Mouse (Mus musculus): Measurements from ENCODE around the gene Nudt3.

- TF ChIP-seq CTCF (IDR thresholded peaks at IDR 0.05; ENCODE audit: extremely low read depth, insufficient read depth, insufficient read length, insufficient replicate concordance) (no peak), POLR2A (IDR thresholded peaks at IDR 0.05; ENCODE audit: low read depth, low read length) (no peak)
Observed at GRCm38 (mm10) chr17:27545991-27546390, 77.3 kb downstream of the Nudt3 start.
